Mouse (Mus musculus) kidney, adult 11 months (tissue): ENCODE results near the gene Zfp146.
"Not testable (repeated sequence)": the region's sequence is repeated elsewhere in the genome, so short reads cannot be mapped to it uniquely, and the experiment has no call there.

Experiments
- DNase-seq: peaks from one replicate; pipeline ENCODE4 v3.0.0; 2022

Zfp146 gene

GRCm38 (mm10) chr7:30121308-30122187 lies 48.0 kb downstream of the Zfp146 start, which contains the start of gene Zfp382:
TSS of gene Zfp382 (plus strand) at chr7:30121942.
- DNase-seq, result peak; percentile 78

GRCm38 (mm10) chr7:30117935-30118334 lies 51.6 kb downstream of the Zfp146 start:
- not testable (repeated sequence) for DNase-seq

- no peak for DNase-seq
These were observed 53.5 kb downstream of the Zfp146 start for GRCm38 (mm10) chr7:30116076-30116475.
